Mouse (Mus musculus) lung, postnatal 0 days (tissue): Measurements from ENCODE around the gene Gm28269.

ENCODE experiments used
- CTCF ChIP-seq: IDR thresholded peaks from 2 replicates; pipeline ENCODE4 v1.5.1; 2016; ENCODE audit warnings: antibody characterized with exemption, mild to moderate bottlenecking
- EP300 ChIP-seq: IDR thresholded peaks from 2 replicates; pipeline ENCODE4 v1.6.1; 2016; ENCODE audit warnings: antibody characterized with exemption, mild to moderate bottlenecking, control low read depth

- TF ChIP-seq CTCF (no peak), EP300 (0 out of 2 replicates have a peak, but pooled peaks have one; percentile 18)
Measured at GRCm38 (mm10) chrX:21715293-21715692, 29.6 kb downstream of the Gm28269 start.
